Mouse (Mus musculus): ENCODE data around the gene Wbp1. TPM values are rescaled to one million over a fixed set of nuclear protein-coding genes. Genes with fewer than 3 reads are reported as not detected.

Gene Wbp1
- polyA plus RNA-seq, 1 experiment from 2014 or later = 108 TPM

GRCm38 (mm10) chr6:83132176-83132919 is 11.0 kb upstream of the Wbp1 start:
- no peak overlapping the region for H3K9ac ChIP-seq (ENCODE audit: low read depth, low read length)
- H3K4me3 ChIP-seq (replicated peaks; ENCODE audit: low read depth, low read length) = no peak overlapping the region
- WGBS = 82% methylated on average over 9 of the region's 9 CpGs
- no peak for TF ChIP-seq CTCF (IDR thresholded peaks at IDR 0.05; ENCODE audit: low read depth)
- ATAC-seq (replicated peaks; ENCODE audit: low FRiP score, low read depth) = no peak
- no peaks in the 10 kb centered on the region for H3K9me3 ChIP-seq (replicated peaks; ENCODE audit: low read length)
- H3K27me3 ChIP-seq (ENCODE audit: insufficient read depth, low read length) = no peaks in the 10 kb centered on the region
- H3K36me3 ChIP-seq (ENCODE audit: insufficient read depth, low read length) = no peaks in the 10 kb centered on the region
- DNase-seq (ENCODE audit: low spot score) = no peak
- peak overlapping the region; percentile 78 for H3K27ac ChIP-seq
- H3K4me1 ChIP-seq (replicated peaks; ENCODE audit: insufficient read depth, low read length) = peaks cover 15% of the 10 kb centered on the region
- H3K4me2 ChIP-seq (ENCODE audit: low read length) = no peak overlapping the region

DNA sequence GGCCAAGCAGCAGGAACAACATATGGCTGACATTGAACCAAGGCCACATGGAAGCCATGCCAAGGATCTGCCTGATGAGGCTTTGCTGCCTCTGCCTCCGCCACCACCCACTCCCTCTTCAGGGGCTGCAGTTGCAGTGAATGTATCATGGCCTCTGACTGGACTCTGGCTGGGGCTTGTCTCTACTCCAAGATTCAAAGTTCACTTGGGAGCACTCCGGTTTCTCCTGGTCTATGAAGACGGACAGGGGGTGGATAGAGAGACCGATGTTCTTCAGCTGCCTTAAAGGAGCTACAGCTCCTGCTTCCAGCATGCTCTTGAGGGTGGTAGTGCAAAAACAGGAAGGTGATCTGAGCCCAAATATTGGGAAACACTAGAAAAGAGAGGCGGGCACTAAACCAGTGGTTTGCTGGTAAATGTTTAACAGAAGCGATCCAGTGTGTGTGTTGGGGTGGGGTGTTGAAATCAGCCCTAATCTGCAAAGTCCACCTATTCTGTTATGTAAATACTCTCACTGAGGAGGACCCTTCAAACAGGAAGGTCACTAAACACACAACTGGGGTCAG is 10.2 kb upstream of the Wbp1 start:
- peak overlapping the region; percentile 78 for H3K27ac ChIP-seq
- peak overlapping the region; percentile 31; the same call in 1 of the 2 replicates for H3K9ac ChIP-seq (ENCODE audit: low read depth, low read length)
- no peaks in the 10 kb centered on the region for H3K27me3 ChIP-seq (ENCODE audit: insufficient read depth, low read length)
- no peaks in the 10 kb centered on the region for H3K36me3 ChIP-seq (ENCODE audit: insufficient read depth, low read length)
- no peak for TF ChIP-seq CTCF (IDR thresholded peaks at IDR 0.05; ENCODE audit: low read depth)
- H3K9me3 ChIP-seq (replicated peaks; ENCODE audit: low read length) = no peaks in the 10 kb centered on the region
- H3K4me1 ChIP-seq (replicated peaks; ENCODE audit: insufficient read depth, low read length) = peaks cover 15% of the 10 kb centered on the region
- DNase-seq (ENCODE audit: low spot score) (no peak), ATAC-seq (replicated peaks; ENCODE audit: low FRiP score, low read depth) (peak; percentile 72)
- H3K4me3 ChIP-seq (replicated peaks; ENCODE audit: low read depth, low read length) = no peak overlapping the region
- WGBS = 44% methylated on average over 6 of the region's 6 CpGs
- H3K4me2 ChIP-seq (ENCODE audit: low read length) = no peak overlapping the region

- 96% methylated on average over 5 of the region's 5 CpGs for WGBS
- H3K27ac ChIP-seq = no peak overlapping the region
- no peak for ATAC-seq (replicated peaks; ENCODE audit: low FRiP score, low read depth)
Measured at GRCm38 (mm10) chr6:83127419-83127818, 6.1 kb upstream of the Wbp1 start.

GRCm38 (mm10) chr6:83125331-83125730 is 4.0 kb upstream of the Wbp1 start, which contains the start of gene Ino80b:
Gene Ino80b (minus strand): TSS chr6:83125431.
- 21% methylated on average over 5 of the region's 5 CpGs for WGBS
- Histone ChIP-seq H3K4me3 (replicated peaks; ENCODE audit: low read depth, low read length) (peak within 1 kb of the TSS; percentile 67), H3K9ac (ENCODE audit: low read depth, low read length) (peak within 1 kb of the TSS; percentile 58), H3K36me3 (ENCODE audit: insufficient read depth, low read length) (no peaks in the 10 kb centered on the region), H3K4me2 (ENCODE audit: low read length) (peak within 1 kb of the TSS; percentile 95), H3K27me3 (ENCODE audit: insufficient read depth, low read length) (no peaks in the 10 kb centered on the region), H3K4me1 (replicated peaks; ENCODE audit: insufficient read depth, low read length) (peaks cover 26% of the 10 kb centered on the region), H3K27ac (peak within 1 kb of the TSS; percentile 47; the same call in 1 of the 2 replicates), H3K9me3 (replicated peaks; ENCODE audit: low read length) (no peaks in the 10 kb centered on the region)
- TF ChIP-seq CTCF (IDR thresholded peaks at IDR 0.05; ENCODE audit: low read depth) = no peak
- ATAC-seq (replicated peaks; ENCODE audit: low FRiP score, low read depth) (no peak), DNase-seq (ENCODE audit: low spot score) (no peak)

More at GRCm38 (mm10) chr6:83127419-83127818, 6.1 kb upstream of the Wbp1 start:
- Histone ChIP-seq H3K4me3 (replicated peaks; ENCODE audit: low read depth, low read length) (no peak overlapping the region), H3K4me1 (replicated peaks; ENCODE audit: insufficient read depth, low read length) (peaks cover 15% of the 10 kb centered on the region), H3K36me3 (ENCODE audit: insufficient read depth, low read length) (no peaks in the 10 kb centered on the region), H3K9me3 (replicated peaks; ENCODE audit: low read length) (no peaks in the 10 kb centered on the region), H3K27me3 (ENCODE audit: insufficient read depth, low read length) (no peaks in the 10 kb centered on the region), H3K9ac (ENCODE audit: low read depth, low read length) (no peak overlapping the region), H3K4me2 (ENCODE audit: low read length) (no peak overlapping the region)
- DNase-seq (ENCODE audit: low spot score) = no peak
- peak; percentile 50; the same call in 1 of the 2 replicates for TF ChIP-seq CTCF (IDR thresholded peaks at IDR 0.05; ENCODE audit: low read depth)

DNA sequence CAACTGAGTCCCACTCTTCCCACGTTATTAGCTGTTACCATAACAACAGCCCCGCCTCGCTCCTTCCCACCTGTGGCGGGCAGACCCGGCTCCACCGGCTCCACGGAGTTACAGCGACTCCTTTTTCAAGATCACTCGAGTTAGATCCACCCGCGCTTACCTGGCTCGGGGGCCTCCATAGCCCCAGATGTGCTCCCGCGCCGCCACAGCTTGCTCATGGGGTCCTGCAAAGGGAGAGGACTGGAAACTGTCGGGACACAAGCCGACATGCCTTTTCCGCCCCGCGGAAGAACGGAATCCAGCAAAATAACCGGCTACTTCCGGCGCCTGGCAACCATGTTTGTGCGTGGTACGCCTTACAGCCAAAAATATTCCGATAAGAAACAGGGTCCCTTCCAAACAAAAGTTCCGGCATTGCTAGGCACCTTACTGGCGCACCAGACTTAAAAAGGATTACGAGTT is 3.5 kb upstream of the Wbp1 start:
- Histone ChIP-seq H3K4me1 (replicated peaks; ENCODE audit: insufficient read depth, low read length) (peaks cover 31% of the 10 kb centered on the region), H3K27ac (peak overlapping the region; percentile 47; the same call in 1 of the 2 replicates), H3K4me3 (replicated peaks; ENCODE audit: low read depth, low read length) (peak overlapping the region; percentile 67), H3K9me3 (replicated peaks; ENCODE audit: low read length) (no peaks in the 10 kb centered on the region), H3K4me2 (ENCODE audit: low read length) (peak overlapping the region; percentile 95), H3K9ac (ENCODE audit: low read depth, low read length) (peak overlapping the region; percentile 58), H3K36me3 (ENCODE audit: insufficient read depth, low read length) (no peaks in the 10 kb centered on the region), H3K27me3 (ENCODE audit: insufficient read depth, low read length) (no peaks in the 10 kb centered on the region)
- DNase-seq (ENCODE audit: low spot score) (peak; percentile 96), ATAC-seq (replicated peaks; ENCODE audit: low FRiP score, low read depth) (peak; percentile 6; the same call in 1 of the 2 replicates)
- no peak for TF ChIP-seq CTCF (IDR thresholded peaks at IDR 0.05; ENCODE audit: low read depth)
- under 1% methylated on average over 30 of the region's 30 CpGs for WGBS

GRCm38 (mm10) chr6:83122961-83123360 is 1.6 kb upstream of the Wbp1 start:
- Histone ChIP-seq H3K36me3 (ENCODE audit: insufficient read depth, low read length) (0 out of 2 replicates have a peak, but pooled peaks cover 5% of the 10 kb centered on the region), H3K9me3 (replicated peaks; ENCODE audit: low read length) (no peaks in the 10 kb centered on the region), H3K4me3 (replicated peaks; ENCODE audit: low read depth, low read length) (no peak overlapping the region), H3K4me1 (replicated peaks; ENCODE audit: insufficient read depth, low read length) (peaks cover 38% of the 10 kb centered on the region), H3K27ac (no peak overlapping the region), H3K9ac (ENCODE audit: low read depth, low read length) (no peak overlapping the region), H3K27me3 (ENCODE audit: insufficient read depth, low read length) (no peaks in the 10 kb centered on the region), H3K4me2 (ENCODE audit: low read length) (no peak overlapping the region)
- 83% methylated on average over 5 of the region's 5 CpGs for WGBS
- no peak for ATAC-seq (replicated peaks; ENCODE audit: low FRiP score, low read depth)
- TF ChIP-seq CTCF (IDR thresholded peaks at IDR 0.05; ENCODE audit: low read depth) = no peak
- DNase-seq (ENCODE audit: low spot score) = no peak
